Mouse (Mus musculus): ENCODE measurements around the gene Rnf213. TPM values are rescaled to one million over a fixed set of nuclear protein-coding genes. Genes with fewer than 3 reads are reported as not detected.

The Rnf213 gene
- polyA plus RNA-seq, 1 experiment = 34.7 TPM

DNA sequence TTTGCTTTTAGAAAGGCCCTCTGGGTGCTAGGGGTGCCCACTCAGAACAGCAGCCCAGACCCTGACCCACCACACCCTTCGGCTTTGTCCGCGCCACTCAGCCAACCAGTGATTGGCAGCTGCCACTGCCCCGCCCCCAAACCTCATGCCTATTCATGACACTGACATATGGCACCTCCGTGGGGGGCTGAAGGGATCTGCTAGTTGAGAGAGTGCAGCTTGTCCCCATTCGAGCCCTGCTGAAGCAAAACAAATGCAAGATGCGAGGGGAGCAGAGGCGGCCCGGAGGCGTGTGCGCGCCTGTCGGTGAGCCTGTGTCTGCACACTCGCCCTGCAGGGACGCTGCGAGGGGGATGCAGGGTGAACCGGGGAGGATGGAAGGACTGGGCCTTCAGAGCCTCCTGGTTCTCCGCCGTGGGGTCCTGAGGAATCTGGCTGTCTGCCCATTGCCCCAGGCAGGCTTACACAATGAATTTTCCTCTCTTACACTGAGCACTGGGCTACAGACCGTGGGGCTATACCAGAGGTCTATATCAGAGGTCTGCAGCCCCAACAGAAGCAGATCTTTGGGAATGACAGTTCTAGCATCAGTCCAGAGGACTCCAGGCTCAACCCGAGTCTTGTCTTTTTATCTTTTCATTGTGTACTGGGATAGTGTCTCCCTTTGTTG lies 122.2 kb downstream of the Rnf213 start:
- TF ChIP-seq POLR2A (IDR thresholded peaks at IDR 0.05; ENCODE audit: low read depth, low read length) (no peak), CTCF (IDR thresholded peaks at IDR 0.05; ENCODE audit: extremely low read depth, insufficient read length, insufficient replicate concordance, low read depth, low read length) (no peak)
- Histone ChIP-seq H3K4me1 (ENCODE audit: control insufficient read depth, insufficient read depth, insufficient read length, low read length) (no peaks in the 10 kb centered on the region), H3K36me3 (ENCODE audit: control insufficient read depth, insufficient read depth, low read length) (no peaks in the 10 kb centered on the region), H3K4me3 (ENCODE audit: low read depth, low read length) (no peak overlapping the region), H3K27me3 (ENCODE audit: control insufficient read depth, insufficient read depth, low read length) (peaks cover 6% of the 10 kb centered on the region; the same call in 1 of the 2 replicates), H3K27ac (ENCODE audit: insufficient read depth, low read depth, low read length) (no peak overlapping the region)
- 11% methylated on average over 21 of the region's 21 CpGs for WGBS

GRCm38 (mm10) chr11:119515823-119516676 lies 123.2 kb downstream of the Rnf213 start:
- TF ChIP-seq CTCF (IDR thresholded peaks at IDR 0.05; ENCODE audit: extremely low read depth, insufficient read length, insufficient replicate concordance, low read depth, low read length) (no peak), POLR2A (IDR thresholded peaks at IDR 0.05; ENCODE audit: low read depth, low read length) (no peak)
- H3K4me3 ChIP-seq (ENCODE audit: low read depth, low read length) = no peak overlapping the region
- H3K4me1 ChIP-seq (ENCODE audit: control insufficient read depth, insufficient read depth, insufficient read length, low read length) = peaks cover 6% of the 10 kb centered on the region; the same call in 1 of the 2 replicates
- no peaks in the 10 kb centered on the region for H3K36me3 ChIP-seq (ENCODE audit: control insufficient read depth, insufficient read depth, low read length)
- WGBS = 82% methylated on average over 16 of the region's 16 CpGs
- peaks cover 6% of the 10 kb centered on the region; the same call in 1 of the 2 replicates for H3K27me3 ChIP-seq (ENCODE audit: control insufficient read depth, insufficient read depth, low read length)
- H3K27ac ChIP-seq (ENCODE audit: insufficient read depth, low read depth, low read length) = no peak overlapping the region

DNA sequence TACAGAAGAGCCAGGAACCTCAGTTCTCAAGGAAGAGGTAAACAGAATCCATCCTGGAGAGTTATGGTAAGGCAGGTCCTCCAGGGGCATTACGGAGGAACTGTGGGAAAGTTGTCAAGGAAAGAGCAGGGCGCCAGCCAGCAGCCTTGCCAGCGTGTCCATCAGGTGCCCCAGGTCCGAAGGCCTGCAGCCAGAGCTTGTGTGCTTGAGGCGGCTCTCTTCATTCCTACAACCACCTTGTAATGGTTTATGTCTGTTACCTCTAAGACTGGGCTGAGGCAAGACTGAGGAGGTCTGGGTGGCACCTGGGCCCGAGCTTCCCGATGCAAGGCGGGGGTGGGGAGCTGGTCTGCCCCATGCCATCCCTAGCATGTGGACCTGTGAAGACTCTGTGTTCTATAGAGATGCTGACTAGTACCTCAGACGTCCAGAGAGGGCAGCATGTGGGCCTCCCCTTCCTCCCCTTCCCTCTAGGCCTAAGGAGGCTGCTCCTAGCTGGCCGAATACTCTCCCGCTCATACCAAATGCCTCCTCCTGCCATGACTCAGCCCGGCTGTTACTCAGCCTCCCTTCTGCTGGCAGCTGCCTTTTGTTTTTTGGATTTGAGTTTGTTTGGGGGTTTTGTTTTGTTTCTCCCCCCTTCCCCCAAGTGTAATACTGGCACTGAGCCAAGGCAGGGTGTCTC lies 123.9 kb downstream of the Rnf213 start:
- WGBS = 67% methylated on average over 12 of the region's 12 CpGs
- Histone ChIP-seq H3K27ac (ENCODE audit: insufficient read depth, low read depth, low read length) (no peak overlapping the region), H3K36me3 (ENCODE audit: control insufficient read depth, insufficient read depth, low read length) (no peaks in the 10 kb centered on the region), H3K4me1 (ENCODE audit: control insufficient read depth, insufficient read depth, insufficient read length, low read length) (peaks cover 6% of the 10 kb centered on the region; the same call in 1 of the 2 replicates), H3K4me3 (ENCODE audit: low read depth, low read length) (no peak overlapping the region), H3K27me3 (ENCODE audit: control insufficient read depth, insufficient read depth, low read length) (peaks cover 6% of the 10 kb centered on the region; the same call in 1 of the 2 replicates)
- TF ChIP-seq CTCF (IDR thresholded peaks at IDR 0.05; ENCODE audit: extremely low read depth, insufficient read length, insufficient replicate concordance, low read depth, low read length) = no peak
- TF ChIP-seq POLR2A (IDR thresholded peaks at IDR 0.05; ENCODE audit: low read depth, low read length) = no peak

DNA sequence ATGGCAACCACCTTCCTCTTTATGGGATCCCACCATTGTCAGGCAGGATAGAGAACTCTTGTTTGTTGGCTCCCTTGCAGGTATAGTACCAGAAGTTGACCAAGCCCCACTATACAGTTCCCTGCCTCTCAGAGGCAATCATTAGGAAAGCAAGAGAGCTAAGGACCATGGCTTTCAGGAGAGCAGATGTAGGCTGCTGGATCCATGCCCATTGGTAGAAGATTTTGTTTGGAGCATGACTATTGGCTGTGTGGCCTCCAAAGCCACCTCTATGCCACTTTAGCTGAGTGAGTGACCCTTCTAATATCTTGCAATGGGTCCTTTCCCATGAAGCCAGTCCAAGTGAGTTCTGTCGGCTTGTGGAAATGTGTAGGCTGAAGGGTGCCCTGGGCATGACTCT lies 126.5 kb downstream of the Rnf213 start:
- peaks cover 5% of the 10 kb centered on the region; the same call in 1 of the 2 replicates for H3K27me3 ChIP-seq (ENCODE audit: control insufficient read depth, insufficient read depth, low read length)
- 93% methylated on average over 1 of the region's 1 CpGs for WGBS
- no peak overlapping the region for H3K27ac ChIP-seq (ENCODE audit: insufficient read depth, low read depth, low read length)
- no peak overlapping the region for H3K4me3 ChIP-seq (ENCODE audit: low read depth, low read length)
- TF ChIP-seq POLR2A (IDR thresholded peaks at IDR 0.05; ENCODE audit: low read depth, low read length) = no peak
- TF ChIP-seq CTCF (IDR thresholded peaks at IDR 0.05; ENCODE audit: extremely low read depth, insufficient read length, insufficient replicate concordance, low read depth, low read length) = no peak
- H3K36me3 ChIP-seq (ENCODE audit: control insufficient read depth, insufficient read depth, low read length) = no peaks in the 10 kb centered on the region
- H3K4me1 ChIP-seq (ENCODE audit: control insufficient read depth, insufficient read depth, insufficient read length, low read length) = peaks cover 7% of the 10 kb centered on the region

DNA sequence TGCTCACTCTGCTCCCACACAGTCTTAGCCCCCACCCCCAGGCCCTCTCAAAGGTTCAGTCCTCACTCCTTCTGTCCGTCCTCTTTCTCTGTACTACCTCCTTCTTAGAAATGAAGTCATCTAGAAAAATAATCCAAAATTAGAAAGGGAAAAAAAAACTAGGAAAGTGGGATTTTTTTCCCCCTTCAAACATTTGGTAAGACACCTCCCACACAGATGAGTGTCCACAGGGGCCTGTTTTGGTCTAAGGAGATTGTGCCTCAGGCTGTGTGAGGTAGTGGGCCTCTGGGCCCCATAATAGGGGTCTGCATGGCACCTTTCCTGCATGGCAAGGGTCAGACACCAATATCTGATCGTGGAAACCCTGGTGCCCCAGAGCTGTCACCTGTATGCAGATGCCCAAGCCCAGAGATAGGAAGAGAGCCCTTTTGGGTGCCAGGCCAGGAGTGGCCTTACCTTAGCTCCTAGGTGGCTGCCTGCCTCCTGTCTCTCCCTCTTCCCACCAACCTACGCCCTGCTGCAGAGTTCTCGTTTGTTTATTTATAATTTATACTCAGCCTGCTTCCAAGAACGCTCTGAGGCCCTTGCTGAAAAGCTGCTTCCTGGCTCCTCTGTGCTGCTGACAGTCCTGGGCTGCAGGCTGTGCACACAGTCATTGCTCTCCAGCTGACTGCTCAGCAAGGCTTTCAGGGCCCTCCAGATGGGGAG lies 127.3 kb downstream of the Rnf213 start:
- TF ChIP-seq CTCF (IDR thresholded peaks at IDR 0.05; ENCODE audit: extremely low read depth, insufficient read length, insufficient replicate concordance, low read depth, low read length) (no peak), POLR2A (IDR thresholded peaks at IDR 0.05; ENCODE audit: low read depth, low read length) (no peak)
- WGBS = 28% methylated on average over 5 of the region's 5 CpGs
- peaks cover 11% of the 10 kb centered on the region for H3K4me1 ChIP-seq (ENCODE audit: control insufficient read depth, insufficient read depth, insufficient read length, low read length)
- H3K27me3 ChIP-seq (ENCODE audit: control insufficient read depth, insufficient read depth, low read length) = no peaks in the 10 kb centered on the region
- no peak overlapping the region for H3K4me3 ChIP-seq (ENCODE audit: low read depth, low read length)
- no peaks in the 10 kb centered on the region for H3K36me3 ChIP-seq (ENCODE audit: control insufficient read depth, insufficient read depth, low read length)
- no peak overlapping the region for H3K27ac ChIP-seq (ENCODE audit: insufficient read depth, low read depth, low read length)

- no peak overlapping the region for H3K27ac ChIP-seq (ENCODE audit: insufficient read depth, low read depth, low read length)
Observed at GRCm38 (mm10) chr11:119520713-119521063, 127.8 kb downstream of the Rnf213 start.

More at GRCm38 (mm10) chr11:119520713-119521063, 127.8 kb downstream of the Rnf213 start:
- Histone ChIP-seq H3K36me3 (ENCODE audit: control insufficient read depth, insufficient read depth, low read length) (no peaks in the 10 kb centered on the region), H3K4me3 (ENCODE audit: low read depth, low read length) (no peak overlapping the region), H3K27me3 (ENCODE audit: control insufficient read depth, insufficient read depth, low read length) (no peaks in the 10 kb centered on the region), H3K4me1 (ENCODE audit: control insufficient read depth, insufficient read depth, insufficient read length, low read length) (peaks cover 11% of the 10 kb centered on the region)
- no peak for TF ChIP-seq CTCF (IDR thresholded peaks at IDR 0.05; ENCODE audit: extremely low read depth, insufficient read length, insufficient replicate concordance, low read depth, low read length)
- no peak for TF ChIP-seq POLR2A (IDR thresholded peaks at IDR 0.05; ENCODE audit: low read depth, low read length)

All from small intestine, adult 2 months (tissue).